16 mouse cellular contexts compared by ENCODE assay signal in genomic region chr10:116297854-116298253, GRCm38 (mm10). TPM values are rescaled to one million over a fixed set of nuclear protein-coding genes. Genes with fewer than 3 reads are reported as not detected.
DNase-seq lines count a peak whose midpoint lies in the region; ATAC-seq and TF ChIP-seq lines count a peak whose summit lies in the region.
"Had no signal": no experiment of that assay in that cellular context is flagged by ENCODE, and none has a peak within 500 bp of the region (broad histone marks: within the 10 kb centered on the region; RNA-seq: fewer than 3 reads in every experiment).

No protein-coding gene starts in this region.

- TF ChIP-seq CTCF in heart, postnatal 0 days (IDR thresholded peaks at IDR 0.05; ENCODE audit: low read depth): no peak

- intact Hi-C loops in heart, postnatal 25 days (cut with DNase I): no loop called here
- intact Hi-C loops in left cerebral cortex, postnatal 25 days (cut with DNase I): no loop called here

- H3K4me2 ChIP-seq in heart, postnatal 0 days (ENCODE audit: low read depth, low read length): no peak overlapping the region
- H3K4me2 ChIP-seq: hindbrain, embryonic 12.5 days; limb, embryonic 12.5 days; neural tube, embryonic 15.5 days had no signal

- 41% methylated on average over 12 of the region's 12 CpGs for WGBS in heart, postnatal 0 days

- H3K4me3 ChIP-seq in heart, postnatal 0 days (ENCODE audit: low read depth, low read length): no peak overlapping the region
- H3K4me3 ChIP-seq: hindbrain, embryonic 12.5 days; limb, embryonic 12.5 days; neural tube, embryonic 15.5 days had no signal

- peak; percentile 52; the same call in 1 of the 2 replicates for TF ChIP-seq EP300 in heart, postnatal 0 days (IDR thresholded peaks at IDR 0.05; ENCODE audit: low read depth)

- H3K4me1 ChIP-seq in heart, postnatal 0 days (ENCODE audit: control insufficient read depth, insufficient read depth): no peaks in the 10 kb centered on the region

- H3K27me3 ChIP-seq in heart, postnatal 0 days (ENCODE audit: control insufficient read depth, insufficient read depth, low read length): peaks cover 20% of the 10 kb centered on the region
- H3K27me3 ChIP-seq: CH12.LX had no signal

- no peaks in the 10 kb centered on the region for H3K9me3 ChIP-seq in heart, postnatal 0 days (replicated peaks; ENCODE audit: control insufficient read depth, low read length)
- H3K9me3 ChIP-seq: hindbrain, embryonic 12.5 days; limb, embryonic 12.5 days; neural tube, embryonic 15.5 days had no signal

- H3K27ac ChIP-seq in heart, postnatal 0 days (ENCODE audit: low read depth): no peak overlapping the region
- H3K27ac ChIP-seq: hindbrain, embryonic 12.5 days; limb, embryonic 12.5 days; macrophage; neural tube, embryonic 15.5 days had no signal

- no peak overlapping the region for H3K9ac ChIP-seq in heart, postnatal 0 days (replicated peaks; ENCODE audit: low read depth, low read length)
- H3K9ac ChIP-seq: hindbrain, embryonic 12.5 days; limb, embryonic 12.5 days; neural tube, embryonic 15.5 days had no signal

- DNase-seq in heart, postnatal 0 days (ENCODE audit: low spot score): peak; percentile 23
- DNase-seq in heart, postnatal 25 days (ENCODE audit: low spot score): no peak
- peak; percentile 77 for DNase-seq in 3T3-L1 (ENCODE audit: low read depth, low spot score)
- DNase-seq in R1 (ENCODE audit: low read depth, low spot score): peak; percentile 58
- peak; percentile 59 for DNase-seq in lung, postnatal 10 days
- no peak for DNase-seq in ovary, postnatal 14 days (ENCODE audit: low spot score)
- DNase-seq in thymus, postnatal 0 days (ENCODE audit: low spot score): no peak
- DNase-seq in left cerebral cortex, postnatal 25 days (ENCODE audit: low spot score in 2 of 2): no peak
- DNase-seq: adrenal gland, adult 8-10 months; cerebellum, postnatal 36 days; kidney, postnatal 10 days had no signal

- H3K36me3 ChIP-seq in heart, postnatal 0 days (replicated peaks; ENCODE audit: control insufficient read depth, insufficient read depth, low read length): no peaks in the 10 kb centered on the region
- H3K36me3 ChIP-seq: hindbrain, embryonic 12.5 days; limb, embryonic 12.5 days; neural tube, embryonic 15.5 days had no signal

- ATAC-seq in heart, postnatal 0 days (ENCODE audit: insufficient read depth, low read depth): no peak; the same call in 1 of the 2 replicates

RNA-seq across cellular contexts. Expression of gene Ptprb, which starts 22.5 kb away (rescaled TPM):
- total RNA-seq in heart, postnatal 0 days (2014; rRNA removed; ENCODE audit: low replicate concordance): 22.3 and 24.5 TPM in 2 replicates
- 6.2 and 6.9 TPM in 2 replicates for polyA plus RNA-seq in heart, postnatal 0 days (2015; fragmentation: Nextera tagmentation; extraction: Ambion mirVana)
- total RNA-seq in heart, postnatal 25 days (2021): 10 to 100 TPM; 64.6 to 77.4 TPM
- polyA plus RNA-seq in thymus, postnatal 0 days (2015; fragmentation: Nextera tagmentation; extraction: Ambion mirVana): 1.1 and 1.7 TPM in 2 replicates
- 10 to 100 TPM; 16.3 to 23.0 TPM for total RNA-seq in left cerebral cortex, postnatal 25 days (2021)
- total RNA-seq: CH12.LX had no signal
- polyA plus RNA-seq: macrophage had no signal

Comparison
In these comparisons a context has a peak if more than half of its experiments do, and no peak if none do; other contexts are left out.
1. DNase-seq: peak in heart, postnatal 0 days (single experiment), 3T3-L1 (single experiment), R1 (single experiment) and lung, postnatal 10 days (single experiment); none in heart, postnatal 25 days (single experiment), ovary, postnatal 14 days (single experiment), thymus, postnatal 0 days (single experiment) and left cerebral cortex, postnatal 25 days (0 of 2).